Mouse (Mus musculus) limb, embryonic 12.5 days (tissue): ENCODE results near the gene C2. TPM values are rescaled to one million over a fixed set of nuclear protein-coding genes. Genes with fewer than 3 reads are reported as not detected.

ENCODE experiments used
- microRNA-seq: library from miRNA; unstranded; fragments of <30 nt; microRNA quantifications from one replicate; pipeline ENCODE4, GENCODE M21; 2017
- polyA plus RNA-seq: library from polyadenylated mRNA; unstranded; fragments of >200 nt; fragmentation: Nextera tagmentation; extraction: Ambion mirVana; gene quantifications from 2 replicates; pipeline ENCODE4 v1.2.1, GENCODE M21; 2016

C2 gene
- polyA plus RNA-seq, 1 experiment from 2014 or later = 1.1 TPM

Small RNA genes within 50 kb of the gene (microRNA-seq; reads per million reads assigned to microRNA genes)
- gene Mir6970 (0.70 reads per million), gene Mir6971 (1.9 reads per million), gene Mir6972 (not detected)

Other genes with a start within 250 kb of the C2 start
- gene Tnxb, start 227.7 kb downstream of the C2 start, polyA plus RNA-seq = not detected in 2 replicates
- gene C4b, start 154.4 kb downstream of the C2 start, polyA plus RNA-seq = not detected in 2 replicates
- gene Cyp21a1, start 93.7 kb downstream of the C2 start, polyA plus RNA-seq = not detected in 2 replicates
- gene Stk19, start 61.3 kb downstream of the C2 start, polyA plus RNA-seq = 24.9 and 26.2 TPM in 2 replicates
- 70.8 and 81.7 TPM in 2 replicates for gene Dxo, start 61.2 kb downstream of the C2 start, polyA plus RNA-seq
- gene Skiv2l, start 48.1 kb downstream of the C2 start, polyA plus RNA-seq = 58.3 and 65.7 TPM in 2 replicates
- gene Nelfe, start 47.9 kb downstream of the C2 start, polyA plus RNA-seq = 125 and 134 TPM in 2 replicates
- gene Cfb, start 35.7 kb downstream of the C2 start, polyA plus RNA-seq = 1.4 and 3.0 TPM in 2 replicates
- 9.3 and 10.8 TPM in 2 replicates for gene Zbtb12, start 18.8 kb downstream of the C2 start, polyA plus RNA-seq
- 0.18 TPM in 1 of 2 replicates, not detected in the other for gene Gm20547, start 16.2 kb downstream of the C2 start, polyA plus RNA-seq
- 114 TPM in 2 replicates for gene Ehmt2, start 204 bp upstream of the C2 start, polyA plus RNA-seq
- gene Slc44a4, start 16.2 kb upstream of the C2 start, polyA plus RNA-seq = not detected in 2 replicates
- 16.2 and 18.9 TPM in 2 replicates for gene Neu1, start 33.0 kb upstream of the C2 start, polyA plus RNA-seq
- 0.19 TPM in 1 of 2 replicates, not detected in the other for gene Hspa1b, start 61.0 kb upstream of the C2 start, polyA plus RNA-seq
- gene Gm20481, start 71.6 kb upstream of the C2 start, polyA plus RNA-seq = not detected in 2 replicates
- gene Hspa1a, start 73.9 kb upstream of the C2 start, polyA plus RNA-seq = 1.9 and 2.0 TPM in 2 replicates
- gene Hspa1l, start 74.4 kb upstream of the C2 start, polyA plus RNA-seq = 1.0 and 1.1 TPM in 2 replicates
- 222 and 234 TPM in 2 replicates for gene Lsm2, start 83.6 kb upstream of the C2 start, polyA plus RNA-seq
- 169 and 171 TPM in 2 replicates for gene Vars, start 102.7 kb upstream of the C2 start, polyA plus RNA-seq
- gene Vwa7, start 118.3 kb upstream of the C2 start, polyA plus RNA-seq = 0.10 and 0.13 TPM in 2 replicates
- 3.2 and 3.3 TPM in 2 replicates for gene Sapcd1, start 129.8 kb upstream of the C2 start, polyA plus RNA-seq
- 2.9 and 3.4 TPM in 2 replicates for gene Msh5, start 148.5 kb upstream of the C2 start, polyA plus RNA-seq
- 194 and 195 TPM in 2 replicates for gene Clic1, start 151.7 kb upstream of the C2 start, polyA plus RNA-seq
- gene Ddah2, start 160.8 kb upstream of the C2 start, polyA plus RNA-seq = 489 and 492 TPM in 2 replicates
- gene Ly6g6c, start 167.1 kb upstream of the C2 start, polyA plus RNA-seq = not detected in 2 replicates
- 0.68 and 0.76 TPM in 2 replicates for gene Mpig6b, start 167.9 kb upstream of the C2 start, polyA plus RNA-seq
- gene Ly6g6e, start 178.6 kb upstream of the C2 start, polyA plus RNA-seq = 1.3 and 2.5 TPM in 2 replicates
- gene Ly6g6d, start 179.8 kb upstream of the C2 start, polyA plus RNA-seq = 0.68 and 1.0 TPM in 2 replicates
- gene Ly6g6f, start 187.3 kb upstream of the C2 start, polyA plus RNA-seq = 0.44 and 0.66 TPM in 2 replicates
- 74.5 and 75.3 TPM in 2 replicates for gene Abhd16a, start 191.0 kb upstream of the C2 start, polyA plus RNA-seq
- not detected in 2 replicates for gene Ly6g5c, start 210.0 kb upstream of the C2 start, polyA plus RNA-seq
- 1.1 and 1.3 TPM in 2 replicates for gene Ly6g5b, start 217.2 kb upstream of the C2 start, polyA plus RNA-seq
- 22.4 and 23.7 TPM in 2 replicates for gene Gpank1, start 223.2 kb upstream of the C2 start, polyA plus RNA-seq
- gene Csnk2b, start 223.8 kb upstream of the C2 start, polyA plus RNA-seq = 266 and 270 TPM in 2 replicates
- gene D17H6S53E, start 228.1 kb upstream of the C2 start, polyA plus RNA-seq = 7.1 and 10.1 TPM in 2 replicates
- gene Apom, start 233.8 kb upstream of the C2 start, polyA plus RNA-seq = 0.61 and 0.70 TPM in 2 replicates
- 70.4 TPM in 2 replicates for gene Bag6, start 236.9 kb upstream of the C2 start, polyA plus RNA-seq